Mouse (Mus musculus) liver, embryonic 13.5 days (tissue): ENCODE results near the gene Gatd1. TPM values are rescaled to one million over a fixed set of nuclear protein-coding genes. Genes with fewer than 3 reads are reported as not detected.

Experiments
- ATAC-seq: fragments of 200-750 bp; cut with Nextera tagmentation; 2 replicates; pipeline ENCODE4 v1.8.0; 2017; ENCODE audit warnings: low read depth, mild to moderate bottlenecking, moderate number of reproducible peaks, moderate library complexity
- DNase-seq: peaks from one replicate; pipeline ENCODE4 v3.0.0; 2022
- H3K27ac ChIP-seq: fragments of 300-500 bp; sonication (generic); 2 replicates; pipeline ENCODE4 v1.5.1; 2015; ENCODE audit warnings: moderate library complexity, mild to moderate bottlenecking, inconsistent platforms
- H3K27me3 ChIP-seq: fragments of 300-500 bp; sonication (generic); 2 replicates; pipeline ENCODE4 v1.6.1; 2015; ENCODE audit warnings: mild to moderate bottlenecking, inconsistent platforms
- H3K36me3 ChIP-seq: fragments of 300-500 bp; sonication (generic); 2 replicates; pipeline ENCODE4 v1.6.1; 2015; ENCODE audit warnings: mild to moderate bottlenecking, inconsistent platforms
- H3K4me1 ChIP-seq: fragments of 300-500 bp; sonication (generic); replicated peaks from 2 replicates; pipeline ENCODE4 v1.6.1; 2015; ENCODE audit warnings: inconsistent platforms
- H3K4me2 ChIP-seq: fragments of 300-500 bp; sonication (generic); 2 replicates; pipeline ENCODE4 v1.6.1; 2015; ENCODE audit warnings: inconsistent platforms, mild to moderate bottlenecking, moderate library complexity
- H3K4me3 ChIP-seq: fragments of 300-500 bp; sonication (generic); replicated peaks from 2 replicates; pipeline ENCODE4 v1.5.1; 2015; ENCODE audit warnings: mild to moderate bottlenecking, inconsistent platforms
- H3K9ac ChIP-seq: fragments of 300-500 bp; sonication (generic); 2 replicates; pipeline ENCODE4 v1.6.1; 2015; ENCODE audit warnings: mild to moderate bottlenecking, inconsistent platforms
- H3K9me3 ChIP-seq: fragments of 300-500 bp; sonication (generic); replicated peaks from 2 replicates; pipeline ENCODE4 v1.6.1; 2016; ENCODE audit warnings: inconsistent platforms
- WGBS: fragments of 180-500 bp; shearing (Covaris S2); methylation state at CpG from one replicate; pipeline ENCODE4 v1.1.7; 2015; ENCODE audit not compliant: insufficient replicate concordance; 5-methylcytosine and 5-hydroxymethylcytosine counted together
- polyA plus RNA-seq: library from polyadenylated mRNA; unstranded; fragments of >200 nt; fragmentation: Nextera tagmentation; extraction: Ambion mirVana; gene quantifications from 2 replicates; pipeline ENCODE4 v1.2.1, GENCODE M21; 2015

Gatd1 gene
- polyA plus RNA-seq, 1 experiment from 2014 or later: 18.1 TPM

DNA sequence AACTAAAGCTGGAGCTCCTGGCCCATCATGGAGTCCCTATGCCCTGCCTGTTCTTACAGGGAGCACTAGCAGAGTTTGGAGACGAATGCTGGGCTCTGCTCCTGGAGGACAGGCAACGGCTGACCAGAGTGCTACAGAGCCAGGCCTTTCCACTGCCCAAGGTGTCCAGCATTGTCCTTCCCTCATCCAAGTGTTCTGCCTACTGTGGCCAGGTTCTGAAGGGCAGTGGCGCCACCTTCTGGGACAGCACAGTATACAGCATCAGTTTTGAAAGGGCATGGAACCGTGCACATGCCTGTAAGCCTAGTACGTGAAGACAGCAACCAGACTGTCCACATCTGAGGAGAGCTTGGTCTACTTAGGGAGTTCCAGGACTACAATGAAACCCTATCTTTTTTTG, 10.6 kb downstream of the Gatd1 start:
- Histone ChIP-seq H3K27ac (no peak overlapping the region), H3K4me2 (no peak overlapping the region), H3K4me1 (no peaks in the 10 kb centered on the region), H3K9me3 (no peaks in the 10 kb centered on the region), H3K36me3 (peaks cover 72% of the 10 kb centered on the region), H3K4me3 (no peak overlapping the region), H3K27me3 (no peaks in the 10 kb centered on the region), H3K9ac (no peak overlapping the region)
- peak; percentile 70 for ATAC-seq
- 39% methylated on average over 5 of the region's 5 CpGs for WGBS
- DNase-seq: peak; percentile 56

GRCm38 (mm10) chr7:141395348-141395747, 18.6 kb downstream of the Gatd1 start:
- whole genome bisulfite sequencing: 43% methylated on average over 1 of the region's 1 CpGs
- H3K9me3 ChIP-seq: no peaks in the 10 kb centered on the region
- H3K27ac ChIP-seq: peak overlapping the region; percentile 98
- 0 out of 2 replicates have a peak overlapping the region, but pooled peaks have one; percentile 14 for H3K9ac ChIP-seq
- H3K4me3 ChIP-seq: no peak overlapping the region
- peaks cover 51% of the 10 kb centered on the region for H3K36me3 ChIP-seq
- peaks cover 46% of the 10 kb centered on the region for H3K4me1 ChIP-seq
- peak overlapping the region; percentile 93; the same call in 1 of the 2 replicates for H3K4me2 ChIP-seq
- no peaks in the 10 kb centered on the region for H3K27me3 ChIP-seq
- ATAC-seq: no peak
- no peak for DNase-seq

DNA sequence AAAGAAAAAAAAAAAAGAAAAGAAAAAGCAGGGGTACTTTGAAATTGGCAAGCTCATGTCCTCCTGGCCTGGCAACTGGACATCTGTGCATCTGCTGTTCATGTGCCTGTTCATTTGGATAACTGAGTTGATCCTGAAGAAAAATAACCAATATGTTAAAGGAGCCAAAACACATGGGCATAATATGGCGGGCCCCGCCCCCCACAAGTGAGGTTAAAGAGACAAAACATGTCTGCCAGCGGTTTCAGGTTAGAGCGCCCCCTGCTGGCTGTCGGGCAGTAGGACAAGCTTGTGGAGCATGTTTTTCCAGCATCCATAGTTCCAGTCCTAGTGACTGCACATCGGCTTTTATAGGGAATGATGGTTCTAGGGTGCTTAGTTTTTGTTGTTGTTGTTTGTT, 19.2 kb downstream of the Gatd1 start:
- DNase-seq: peak; percentile 82
- Histone ChIP-seq H3K4me2 (peak overlapping the region; percentile 93), H3K4me3 (peak overlapping the region; percentile 79), H3K27me3 (no peaks in the 10 kb centered on the region), H3K27ac (peak overlapping the region; percentile 98), H3K36me3 (peaks cover 46% of the 10 kb centered on the region), H3K4me1 (peaks cover 52% of the 10 kb centered on the region), H3K9me3 (no peaks in the 10 kb centered on the region), H3K9ac (peak overlapping the region; percentile 86; the same call in 1 of the 2 replicates)
- ATAC-seq: no peak
- 12% methylated on average over 6 of the region's 6 CpGs for WGBS

DNA sequence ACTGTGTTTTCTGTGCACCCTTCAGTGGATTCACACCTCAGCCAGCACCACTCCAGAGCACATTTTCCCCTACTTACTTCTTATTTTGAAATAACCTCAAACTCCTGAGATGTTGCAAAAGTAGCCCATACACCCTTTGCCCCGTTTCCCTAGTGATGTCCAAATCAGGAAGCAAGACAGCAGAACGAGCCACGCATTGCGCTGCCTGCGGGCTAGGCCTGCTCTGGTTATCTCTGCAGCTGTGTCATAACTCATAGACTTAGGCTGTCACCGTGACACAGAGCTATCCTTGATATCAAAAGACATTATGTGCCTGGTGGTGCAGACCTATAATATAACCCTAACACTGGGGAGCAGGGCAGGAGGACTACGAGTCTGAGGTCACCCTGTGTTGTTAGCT, 19.8 kb downstream of the Gatd1 start:
- Histone ChIP-seq H3K9ac (peak overlapping the region; percentile 86), H3K36me3 (peaks cover 40% of the 10 kb centered on the region), H3K4me3 (peak overlapping the region; percentile 79), H3K27ac (peak overlapping the region; percentile 98), H3K9me3 (no peaks in the 10 kb centered on the region), H3K4me1 (peaks cover 58% of the 10 kb centered on the region), H3K27me3 (no peaks in the 10 kb centered on the region), H3K4me2 (peak overlapping the region; percentile 93)
- ATAC-seq (peak; percentile 63), DNase-seq (peak; percentile 75)
- 19% methylated on average over 7 of the region's 7 CpGs for WGBS

DNA sequence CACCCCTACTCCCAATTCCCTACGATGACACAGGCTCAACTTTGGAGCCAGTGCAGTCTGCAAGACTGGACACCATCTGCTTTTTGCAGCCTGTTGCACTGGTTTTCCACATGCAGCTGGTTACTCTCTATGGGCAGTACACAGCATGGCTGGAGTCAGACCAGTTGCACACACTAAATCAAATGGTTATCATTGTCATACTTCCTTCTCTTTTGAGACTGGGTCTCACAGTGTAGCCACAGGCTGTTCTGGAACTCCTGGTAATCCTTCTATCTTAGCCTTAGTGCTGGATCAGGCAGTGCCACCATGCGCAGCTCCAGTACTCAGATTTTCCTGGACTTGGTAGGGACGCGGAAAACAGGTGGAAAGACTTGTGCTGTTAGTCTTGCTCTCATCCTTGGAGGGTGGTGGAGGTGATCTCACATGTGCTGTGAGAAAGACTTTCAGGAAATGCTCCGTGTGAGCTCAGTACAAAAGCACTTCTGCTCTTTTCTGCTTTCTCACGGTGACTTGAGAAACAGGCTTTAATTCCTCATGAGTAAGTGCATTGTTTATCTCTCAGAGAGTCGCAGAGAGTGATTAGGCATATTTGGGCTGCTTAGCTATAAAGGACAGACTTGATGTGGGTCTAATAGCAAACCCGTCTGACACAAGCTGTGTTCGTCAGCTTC, 21.2 kb downstream of the Gatd1 start:
- ATAC-seq: peak; percentile 48
- Histone ChIP-seq H3K27me3 (no peaks in the 10 kb centered on the region), H3K4me3 (peak overlapping the region; percentile 79), H3K9ac (peak overlapping the region; percentile 86), H3K4me1 (peaks cover 73% of the 10 kb centered on the region), H3K36me3 (peaks cover 25% of the 10 kb centered on the region), H3K27ac (peak overlapping the region; percentile 98), H3K4me2 (peak overlapping the region; percentile 93), H3K9me3 (no peaks in the 10 kb centered on the region)
- 13% methylated on average over 9 of the region's 9 CpGs for WGBS
- peak; percentile 71 for DNase-seq

GRCm38 (mm10) chr7:141391625-141392551, 22.0 kb downstream of the Gatd1 start, which contains the start of gene Taldo1:
Taldo1 (plus strand) TSS chr7:141392199.
- Histone ChIP-seq H3K4me3 (peak within 1 kb of the TSS; percentile 79), H3K27me3 (no peaks in the 10 kb centered on the region), H3K9me3 (no peaks in the 10 kb centered on the region), H3K27ac (peak within 1 kb of the TSS; percentile 98), H3K4me2 (peak within 1 kb of the TSS; percentile 93), H3K36me3 (peaks cover 17% of the 10 kb centered on the region), H3K4me1 (peaks cover 81% of the 10 kb centered on the region), H3K9ac (peak within 1 kb of the TSS; percentile 86)
- under 1% methylated on average over 57 of the region's 57 CpGs for WGBS
- DNase-seq: peak; percentile 97
- ATAC-seq: peak; percentile 77

DNA sequence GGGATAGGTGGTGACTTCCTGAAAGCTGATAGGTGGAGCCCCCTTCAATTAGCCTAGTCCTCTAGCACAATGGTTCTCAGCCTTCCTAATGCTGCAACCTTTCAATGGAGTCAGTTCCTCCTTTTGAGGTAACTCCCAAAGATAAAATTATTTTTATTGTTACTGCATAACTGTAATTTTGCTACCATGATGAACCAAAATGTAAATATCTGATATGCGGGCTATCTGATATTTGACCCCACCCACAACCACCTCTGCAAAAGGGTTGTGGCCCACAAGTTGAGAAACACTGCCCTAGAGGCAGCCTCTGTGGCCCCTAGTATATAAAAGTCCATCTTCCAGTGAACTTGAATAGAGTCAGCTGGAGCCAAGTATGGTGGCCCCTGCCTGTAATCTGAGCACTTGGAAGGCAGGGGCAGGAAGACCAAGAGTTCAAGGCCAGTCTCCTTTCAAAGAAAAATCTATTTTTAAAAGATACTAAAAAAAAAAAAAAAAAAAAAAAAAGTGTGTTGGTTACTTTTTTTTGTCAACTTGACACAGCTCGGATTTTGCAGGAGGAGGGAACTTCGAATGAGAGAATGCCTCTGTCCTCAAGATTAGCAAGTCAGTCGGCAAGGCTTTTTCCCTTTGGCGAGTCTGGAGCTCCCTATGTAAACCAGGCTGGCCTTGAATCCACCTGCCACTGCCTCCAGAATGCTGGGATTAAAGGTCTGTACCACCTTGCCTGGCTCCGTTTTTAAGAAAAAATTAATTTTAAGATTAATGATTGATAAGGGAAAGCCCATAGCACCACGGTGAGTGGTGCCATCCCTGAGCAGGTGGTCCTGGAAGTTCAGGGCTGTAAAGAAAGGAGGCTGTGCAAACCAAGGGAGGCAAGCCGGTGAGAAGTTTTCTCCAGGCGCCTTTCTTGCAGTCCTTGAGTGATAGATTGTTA, 23.3 kb downstream of the Gatd1 start:
- H3K4me3 ChIP-seq: peak overlapping the region; percentile 79
- H3K27ac ChIP-seq: peak overlapping the region; percentile 98
- H3K27me3 ChIP-seq: no peaks in the 10 kb centered on the region
- H3K4me2 ChIP-seq: peak overlapping the region; percentile 93
- WGBS: 43% methylated on average over 9 of the region's 9 CpGs
- DNase-seq: no peak
- H3K9ac ChIP-seq: peak overlapping the region; percentile 86
- ATAC-seq: no peak
- peaks cover 4% of the 10 kb centered on the region for H3K36me3 ChIP-seq
- peaks cover 81% of the 10 kb centered on the region for H3K4me1 ChIP-seq
- H3K9me3 ChIP-seq: no peaks in the 10 kb centered on the region

GRCm38 (mm10) chr7:141388487-141389109, 25.3 kb downstream of the Gatd1 start:
- no peaks in the 10 kb centered on the region for H3K36me3 ChIP-seq
- DNase-seq (peak; percentile 36), ATAC-seq (peak; percentile 34)
- H3K4me3 ChIP-seq: no peak overlapping the region
- WGBS: 12% methylated on average over 3 of the region's 3 CpGs
- no peaks in the 10 kb centered on the region for H3K27me3 ChIP-seq
- no peaks in the 10 kb centered on the region for H3K9me3 ChIP-seq
- peak overlapping the region; percentile 98 for H3K27ac ChIP-seq
- peak overlapping the region; percentile 48 for H3K9ac ChIP-seq
- H3K4me2 ChIP-seq: peak overlapping the region; percentile 26
- peaks cover 70% of the 10 kb centered on the region for H3K4me1 ChIP-seq

- Histone ChIP-seq H3K27ac (peak overlapping the region; percentile 98), H3K9ac (peak overlapping the region; percentile 48), H3K27me3 (no peaks in the 10 kb centered on the region), H3K4me1 (peaks cover 68% of the 10 kb centered on the region), H3K4me3 (no peak overlapping the region), H3K9me3 (no peaks in the 10 kb centered on the region), H3K36me3 (no peaks in the 10 kb centered on the region), H3K4me2 (peak overlapping the region; percentile 26)
- ATAC-seq (no peak), DNase-seq (peak; percentile 40)
- 25% methylated on average over 2 of the region's 2 CpGs for WGBS
Measured at GRCm38 (mm10) chr7:141387807-141388486, 26.0 kb downstream of the Gatd1 start.
